18 mouse cellular contexts compared by ENCODE assay signal in genomic region chr16:16256672-16257071, GRCm38 (mm10). TPM values are rescaled to one million over a fixed set of nuclear protein-coding genes. Genes with fewer than 3 reads are reported as not detected.
A peak's percentile ranks its signal among the peaks of the same experiment; 100 is the strongest.
DNase-seq lines count a peak whose midpoint lies in the region; ATAC-seq lines count a peak whose summit lies in the region.
"Had no signal": no experiment of that assay in that cellular context is flagged by ENCODE, and none has a peak within 500 bp of the region (broad histone marks: within the 10 kb centered on the region; RNA-seq: fewer than 3 reads in every experiment).

No protein-coding gene starts in this region.

- H3K4me1 ChIP-seq in heart, embryonic 16.5 days (ENCODE audit: control insufficient read depth, insufficient read depth, low read length) = peaks cover 40% of the 10 kb centered on the region
- H3K4me1 ChIP-seq: embryonic facial prominence, embryonic 13.5 days; lung, embryonic 15.5 days had no signal

- no peak overlapping the region; the same call in 1 of the 2 replicates for H3K4me3 ChIP-seq in heart, embryonic 16.5 days (ENCODE audit: low read length)
- H3K4me3 ChIP-seq: embryonic facial prominence, embryonic 13.5 days; lung, embryonic 15.5 days; midbrain, embryonic 12.5 days had no signal

- peak overlapping the region; percentile 27 for H3K9ac ChIP-seq in heart, embryonic 16.5 days (ENCODE audit: low read length)
- H3K9ac ChIP-seq: embryonic facial prominence, embryonic 13.5 days; liver, embryonic 14.5 days; lung, embryonic 15.5 days; midbrain, embryonic 12.5 days had no signal

- 26% methylated on average over 1 of the region's 1 CpGs for WGBS in heart, embryonic 16.5 days

- no peaks in the 10 kb centered on the region for H3K27me3 ChIP-seq in heart, embryonic 16.5 days (ENCODE audit: control insufficient read depth, insufficient read depth, low read length)
- H3K27me3 ChIP-seq: CH12.LX; embryonic facial prominence, embryonic 13.5 days; lung, embryonic 15.5 days; midbrain, embryonic 12.5 days had no signal

- DNase-seq in cerebellum, postnatal 36 days = peak; percentile 3 to 8
- DNase-seq in cerebellum, adult 9-11 months = no peak
- peak; percentile 73 to 77 for DNase-seq in heart, adult 9 months (ENCODE audit: low spot score in 2 of 2)
- DNase-seq in kidney, postnatal 4 days = no peak
- no peak for DNase-seq in yolk sac, embryonic 10.5 days (ENCODE audit: low spot score)
- no peak for DNase-seq in gastrocnemius, postnatal 4 days (ENCODE audit: low spot score in 2 of 2)
- DNase-seq: right cerebral cortex, postnatal 4 days had no signal

- peak; percentile 91 for ATAC-seq in heart, embryonic 16.5 days (replicated peaks; ENCODE audit: extremely low read depth, insufficient read depth, low FRiP score)
- ATAC-seq in megakaryocyte progenitor cell, adult 5-6 weeks (replicated peaks; ENCODE audit: poor library complexity) = 0 out of 2 replicates have a peak, but pooled peaks have one; percentile 14
- ATAC-seq: forebrain, embryonic 14.5 days; hindbrain, postnatal 0 days; intestine, postnatal 0 days had no signal

- H3K4me2 ChIP-seq in heart, embryonic 16.5 days (ENCODE audit: low read depth, low read length) = peak overlapping the region; percentile 16
- H3K4me2 ChIP-seq: embryonic facial prominence, embryonic 13.5 days; lung, embryonic 15.5 days; midbrain, embryonic 12.5 days had no signal

- H3K9me3 ChIP-seq in heart, embryonic 16.5 days (replicated peaks; ENCODE audit: control insufficient read depth, low read length) = no peaks in the 10 kb centered on the region
- H3K9me3 ChIP-seq: embryonic facial prominence, embryonic 13.5 days; lung, embryonic 15.5 days; midbrain, embryonic 12.5 days had no signal

- H3K36me3 ChIP-seq in heart, embryonic 16.5 days (ENCODE audit: control insufficient read depth, insufficient read depth) = peaks cover 19% of the 10 kb centered on the region
- H3K36me3 ChIP-seq: embryonic facial prominence, embryonic 13.5 days; lung, embryonic 15.5 days; midbrain, embryonic 12.5 days had no signal

- peak overlapping the region; percentile 91 for H3K27ac ChIP-seq in heart, embryonic 16.5 days (ENCODE audit: low read length)
- H3K27ac ChIP-seq: embryonic facial prominence, embryonic 13.5 days; hindbrain, postnatal 0 days; liver, embryonic 14.5 days; lung, embryonic 15.5 days; macrophage; midbrain, embryonic 12.5 days had no signal

RNA-seq across cellular contexts. Expression of gene Pkp2, which starts 43.6 kb away (rescaled TPM):
- polyA plus RNA-seq in heart, embryonic 16.5 days (2015; fragmentation: Nextera tagmentation; extraction: Ambion mirVana) = 116 and 117 TPM in 2 replicates
- total RNA-seq in megakaryocyte progenitor cell, adult 5-6 weeks (2015) = 0.07 and 0.12 TPM in 2 replicates
- 0.12 TPM in 1 of 2 replicates, not detected in the other for total RNA-seq in megakaryocyte progenitor cell, adult 5-6 weeks (2017)
- 1 to 10 TPM; 1.2 to 1.3 TPM for total RNA-seq in gastrocnemius, postnatal 4 days (2021)

RNA-seq across cellular contexts. Expression of gene Yars2, which starts 46.1 kb away (rescaled TPM):
- 38.9 and 41.5 TPM in 2 replicates for polyA plus RNA-seq in heart, embryonic 16.5 days (2015; fragmentation: Nextera tagmentation; extraction: Ambion mirVana)
- 68.3 and 73.9 TPM in 2 replicates for total RNA-seq in megakaryocyte progenitor cell, adult 5-6 weeks (2015)
- total RNA-seq in megakaryocyte progenitor cell, adult 5-6 weeks (2017) = 28.6 and 44.7 TPM in 2 replicates
- total RNA-seq in gastrocnemius, postnatal 4 days (2021) = 10 to 100 TPM; 17.1 to 19.5 TPM

Comparison
In these comparisons a context has a peak if more than half of its experiments do, and no peak if none do; other contexts are left out.
1. DNase-seq: peak in cerebellum, postnatal 36 days (2 of 2) and heart, adult 9 months (2 of 2); none in cerebellum, adult 9-11 months (single experiment), kidney, postnatal 4 days (0 of 2), yolk sac, embryonic 10.5 days (single experiment) and gastrocnemius, postnatal 4 days (0 of 2).